Mouse (Mus musculus) lung, postnatal 36 days (tissue): ENCODE measurements around the gene Ndufb6.
"Not testable (repeated sequence)": the region's sequence is repeated elsewhere in the genome, so short reads cannot be mapped to it uniquely, and the experiment has no call there.

Source experiments
- DNase-seq: peaks from one replicate; pipeline ENCODE4 v3.0.0; 2022; ENCODE audit warnings: mixed read lengths

The Ndufb6 gene

DNA sequence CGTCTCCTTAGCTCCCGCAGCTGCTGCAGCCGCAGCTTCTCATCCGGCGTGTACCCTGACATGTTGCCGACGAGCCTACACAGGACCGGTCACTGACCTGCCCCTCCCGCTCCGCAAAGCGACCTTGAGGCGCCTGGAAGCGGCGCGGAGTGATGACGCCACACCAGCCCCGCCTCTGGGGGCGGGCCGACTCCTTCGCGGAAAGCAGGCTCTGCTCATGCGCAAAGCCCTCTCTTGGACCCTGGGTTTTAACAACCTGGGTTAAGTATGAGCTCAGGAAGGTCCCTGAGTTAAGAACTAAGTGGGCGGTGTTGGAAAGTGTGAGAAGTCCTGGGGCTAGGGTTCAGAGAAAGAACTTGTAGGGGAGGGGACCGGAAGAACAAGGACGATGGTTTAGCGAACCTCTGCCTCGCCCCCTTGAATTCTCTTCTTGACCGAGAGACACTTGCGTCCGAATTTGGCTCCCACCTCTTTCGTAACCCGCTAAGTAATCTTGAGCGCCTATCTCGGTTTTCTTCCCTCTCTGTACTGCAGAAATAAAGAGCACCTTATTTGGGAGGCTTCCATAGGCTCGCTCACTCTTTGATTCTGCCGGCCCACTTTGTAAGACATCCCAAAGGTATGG, at the start of gene Ndufb6:
Gene Ndufb6, minus strand, starts transcription at position 146 of the 625 bp plus-strand sequence.
- DNase-seq, result peak; percentile 95

DNA sequence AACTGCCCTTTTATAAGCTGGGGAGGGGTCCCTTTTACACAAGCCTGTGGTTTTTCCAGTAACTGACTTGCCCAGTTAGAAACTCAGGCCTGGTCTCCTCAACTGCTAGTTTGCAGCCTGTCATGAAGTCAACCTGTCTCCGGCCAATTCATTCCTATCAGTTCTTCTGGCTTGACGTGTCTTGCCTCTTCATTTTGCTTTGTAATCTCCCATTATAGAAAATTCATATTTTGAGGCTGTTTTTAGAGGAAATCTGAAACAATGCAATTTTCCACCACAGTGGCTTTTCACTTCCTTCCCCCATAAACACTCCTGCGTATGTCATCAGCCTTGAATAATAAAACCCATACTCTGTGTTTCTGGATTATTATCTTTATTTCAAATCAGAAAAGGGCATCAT, 47.9 kb upstream of the Ndufb6 start:
- no peak for DNase-seq

DNA sequence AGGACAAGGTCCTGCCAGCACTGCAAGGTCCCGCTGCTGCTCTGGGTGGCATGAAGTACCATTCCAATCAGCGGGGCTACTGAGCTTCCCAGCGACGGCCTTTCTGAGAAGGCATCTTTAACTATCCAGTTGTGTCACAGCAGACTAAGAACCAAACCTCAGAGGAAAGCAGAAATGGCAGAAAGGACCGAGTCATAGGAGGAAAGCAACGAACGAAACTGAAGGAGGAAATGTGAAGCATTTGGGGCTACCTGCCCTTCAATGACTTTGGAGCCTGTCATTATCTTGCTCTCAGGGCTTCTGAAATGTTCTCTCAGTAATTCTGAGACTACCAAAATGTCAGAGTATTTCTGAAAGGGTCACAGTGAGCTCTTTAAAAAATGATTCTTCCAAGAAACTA, 45.4 kb upstream of the Ndufb6 start:
- no peak for DNase-seq

DNA sequence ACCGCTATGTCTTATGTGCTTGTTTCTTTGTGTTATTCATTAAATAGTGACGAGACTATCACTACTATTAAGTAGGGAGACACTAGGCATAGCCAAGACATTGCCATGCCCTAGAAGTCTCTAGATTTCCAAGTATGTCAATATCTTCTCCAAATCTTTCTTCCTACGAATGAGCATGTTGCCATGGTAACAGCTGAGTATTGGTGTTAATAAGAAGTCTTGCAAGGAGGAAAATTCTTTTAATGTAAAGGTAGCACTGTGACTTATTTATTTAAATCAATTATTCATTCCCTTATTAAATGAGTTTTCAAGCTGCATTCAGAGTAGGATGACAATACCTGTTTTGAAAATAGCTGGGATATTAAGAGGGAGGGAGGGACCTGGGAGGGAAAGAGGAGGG, 38.2 kb upstream of the Ndufb6 start:
- no peak for DNase-seq

DNA sequence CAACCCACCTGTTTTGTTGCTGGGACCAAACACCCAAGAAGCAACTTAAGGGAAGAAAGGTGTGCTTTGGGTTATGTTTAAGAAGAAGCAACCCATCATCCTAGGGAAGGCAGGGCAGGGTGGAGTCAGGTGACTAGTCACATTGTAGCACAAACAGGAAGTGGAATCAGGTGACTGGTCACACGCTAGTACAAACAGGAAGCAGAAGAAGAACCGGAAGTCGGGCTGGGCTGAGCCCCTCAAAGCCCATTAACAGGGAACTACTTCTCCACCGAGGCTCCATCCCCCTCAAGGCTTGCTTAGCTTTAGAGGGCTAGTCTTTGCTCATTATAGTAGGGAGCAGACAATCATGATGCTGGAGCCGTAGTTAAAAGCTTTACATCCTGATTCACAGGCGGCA, 33.8 kb upstream of the Ndufb6 start:
- DNase-seq, result peak; percentile 10

DNA sequence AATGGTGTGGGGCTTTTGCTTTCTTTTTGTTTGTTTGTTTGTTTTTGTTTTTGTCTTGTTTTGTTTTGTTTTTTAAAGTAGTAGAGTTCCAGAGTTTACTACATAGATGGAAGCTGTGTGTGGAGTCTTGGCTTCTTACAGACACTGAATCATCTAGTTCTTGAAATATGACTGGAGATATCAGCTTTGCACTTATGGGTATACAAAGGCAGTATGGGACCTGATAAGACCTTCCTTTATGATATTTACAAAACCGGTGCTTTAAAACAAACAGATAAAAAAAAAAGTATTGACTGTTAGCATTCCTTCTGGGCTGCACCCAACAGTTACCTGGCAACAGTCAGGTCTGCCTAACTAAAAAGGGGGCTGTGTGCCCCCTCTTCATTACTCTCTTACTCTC, 33.0 kb upstream of the Ndufb6 start:
- no peak for DNase-seq

DNA sequence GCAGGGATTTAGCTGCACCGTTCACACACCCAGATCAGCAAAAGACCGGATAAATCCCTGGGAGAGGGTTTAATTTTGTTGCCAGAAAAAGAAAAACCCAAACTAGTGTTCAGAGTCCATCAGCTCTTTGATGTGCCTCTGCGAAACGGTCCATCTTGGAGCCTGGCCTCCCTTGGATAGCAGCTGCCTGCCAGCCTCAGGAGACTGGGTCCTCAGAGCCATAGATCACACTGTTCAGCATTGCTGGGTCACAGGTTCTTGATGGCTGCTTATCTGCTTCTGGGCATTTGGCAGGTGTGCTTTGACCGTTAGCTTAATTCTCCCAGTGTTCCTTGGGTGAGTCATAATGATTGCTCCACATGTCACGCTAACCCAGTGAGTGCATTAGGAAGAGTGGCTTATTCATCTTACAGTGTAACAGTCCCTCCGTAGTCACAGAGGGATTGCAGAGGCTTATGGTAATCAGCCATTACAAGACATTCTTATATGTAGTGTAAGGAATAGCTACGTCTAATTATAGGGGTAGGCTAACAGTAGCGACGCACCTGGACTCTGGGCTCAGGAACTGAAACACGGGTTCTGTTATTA, 31.7 kb upstream of the Ndufb6 start:
- DNase-seq, result no peak

DNA sequence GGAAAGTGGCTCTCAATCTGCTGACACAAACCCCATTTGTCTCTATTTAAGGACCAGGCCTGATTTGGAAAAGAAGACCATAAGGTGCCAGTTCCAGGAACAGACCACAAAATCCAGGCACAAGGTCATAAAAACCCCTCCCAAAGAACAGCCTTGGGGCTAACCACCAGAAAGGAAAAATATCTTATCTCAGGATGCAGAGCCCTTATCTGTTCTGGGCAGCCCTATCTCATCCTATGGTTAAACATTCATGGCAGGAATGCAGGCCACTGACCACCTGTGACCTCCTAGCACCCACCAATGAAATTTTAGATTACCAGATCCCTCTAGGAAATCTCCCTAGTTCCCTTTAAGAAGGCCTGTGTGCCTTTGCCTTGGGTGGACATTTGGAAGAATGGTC, 30.5 kb upstream of the Ndufb6 start:
- DNase-seq, result no peak

DNA sequence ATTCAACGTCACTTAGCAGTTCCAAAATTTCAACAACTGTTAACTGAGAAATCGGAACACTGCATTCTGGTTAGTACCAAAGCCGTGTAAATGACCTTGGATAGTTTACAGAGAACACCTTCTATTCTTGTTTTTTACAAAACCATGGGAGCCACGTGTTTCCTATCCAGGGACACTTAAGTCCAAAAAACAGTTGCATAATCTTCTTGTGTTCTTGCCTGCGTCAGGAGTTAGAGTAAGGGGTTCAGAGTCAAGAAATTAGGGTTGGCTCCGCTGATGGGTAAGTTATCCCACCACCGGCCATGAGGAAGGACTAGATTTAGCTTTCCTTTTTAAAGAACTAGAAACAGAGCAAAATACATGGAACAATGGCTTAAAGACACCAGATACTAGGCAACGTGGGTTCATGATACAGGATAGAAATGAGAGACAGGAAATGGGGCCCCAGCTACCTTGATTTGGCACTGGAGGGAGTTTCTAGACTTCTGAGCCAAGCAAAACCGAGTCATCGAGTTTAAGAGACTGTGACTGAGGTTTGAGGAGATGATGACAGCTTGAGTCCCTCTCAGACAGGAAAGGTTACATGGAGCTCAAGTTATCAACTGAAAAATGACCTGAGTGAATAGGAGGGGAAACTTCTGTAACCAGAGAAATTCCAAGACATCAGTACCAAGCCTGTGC, 23.4 kb upstream of the Ndufb6 start:
- DNase-seq, result no peak

DNA sequence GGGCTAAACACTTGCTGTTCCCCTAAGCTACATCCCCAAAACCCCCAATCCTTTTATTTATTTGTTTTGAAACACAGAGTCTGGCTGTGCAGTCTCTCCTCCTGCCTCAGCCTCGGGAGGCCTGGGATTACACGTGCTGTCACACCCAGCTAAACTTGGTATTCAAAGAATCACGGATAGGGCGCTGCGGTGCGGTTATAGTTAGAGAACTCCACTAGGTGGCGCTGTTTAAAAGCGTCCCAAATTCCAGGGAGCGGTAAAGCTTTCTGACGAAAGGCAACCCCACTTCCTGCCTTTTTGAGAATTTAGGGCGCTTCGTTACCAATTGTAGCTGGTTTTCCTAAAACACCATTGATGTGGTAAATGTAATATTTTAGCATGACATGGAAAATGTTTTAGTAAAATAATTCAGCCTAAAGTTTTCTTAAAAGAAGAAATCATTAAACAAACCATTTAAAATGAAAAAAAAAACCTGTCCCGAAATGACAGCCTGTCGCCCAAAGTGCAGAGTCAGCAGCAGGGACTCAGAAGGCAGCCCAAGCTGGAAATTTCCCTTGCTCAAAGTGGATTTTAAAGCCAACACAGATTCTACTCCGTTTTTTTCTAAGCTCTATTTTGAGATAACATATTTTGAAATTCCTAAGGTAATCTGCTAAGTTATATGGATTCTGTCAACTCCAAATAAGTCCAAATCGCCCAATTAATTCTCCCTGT, 22.0 kb upstream of the Ndufb6 start:
- peak; percentile 73 for DNase-seq

DNA sequence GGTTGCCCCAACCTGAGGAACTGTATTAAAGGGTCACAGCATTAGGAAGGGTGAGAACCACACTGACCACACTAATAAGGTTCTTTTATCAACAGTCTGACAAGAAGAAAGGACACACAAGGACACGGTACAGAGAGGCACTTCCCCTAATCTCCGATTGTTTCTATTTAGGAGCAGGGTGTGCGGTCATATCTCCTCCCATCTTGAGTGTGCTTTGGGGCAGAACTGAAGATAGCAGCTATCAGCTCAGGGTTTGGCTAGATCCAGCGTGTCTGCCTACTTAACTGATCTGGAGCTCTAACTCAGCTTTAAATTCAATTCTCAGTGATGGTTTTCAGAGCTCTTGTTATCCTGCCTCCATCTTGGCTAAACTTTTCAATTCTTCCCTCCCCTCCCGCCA, 19.9 kb upstream of the Ndufb6 start:
- no peak for DNase-seq

DNA sequence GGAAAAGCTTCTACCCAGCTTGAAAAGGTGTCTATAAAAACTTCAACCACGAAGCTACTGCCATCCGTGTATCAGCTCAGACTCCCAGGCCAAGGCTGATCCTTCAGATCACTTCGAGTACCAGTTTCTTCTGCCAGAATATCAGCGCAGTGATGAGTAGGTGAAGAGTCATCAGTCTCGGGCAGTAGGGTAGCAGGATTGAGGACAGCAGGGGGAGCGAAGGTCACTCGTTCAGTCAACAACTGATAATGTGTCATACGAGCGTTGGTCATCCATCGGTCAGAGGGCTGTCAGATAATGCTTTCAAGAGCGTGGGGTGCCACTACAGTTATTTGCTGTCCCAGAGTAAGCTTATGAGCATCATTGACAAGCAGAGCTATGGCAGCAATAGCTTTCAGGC, 12.3 kb upstream of the Ndufb6 start:
- DNase-seq, result not testable (repeated sequence)

DNA sequence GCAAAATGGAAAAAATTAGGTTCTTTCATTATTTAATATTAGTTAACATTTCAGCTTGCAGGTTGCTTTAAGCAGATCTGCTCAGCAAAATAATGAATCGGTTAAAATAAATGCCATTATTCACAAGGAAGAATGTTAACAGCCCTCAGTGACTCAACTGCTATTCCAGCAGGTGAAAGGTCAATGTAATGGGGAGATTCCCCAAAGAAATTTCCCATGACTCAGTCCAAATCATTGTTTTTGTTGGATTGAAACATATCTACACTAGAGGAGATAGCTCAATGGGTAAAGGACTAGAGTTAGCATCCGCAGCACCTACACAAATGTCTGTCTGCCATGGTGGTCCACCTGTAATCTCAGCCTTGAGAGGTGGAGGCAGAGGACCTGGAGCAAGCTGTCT, 9.8 kb upstream of the Ndufb6 start:
- no peak for DNase-seq

DNA sequence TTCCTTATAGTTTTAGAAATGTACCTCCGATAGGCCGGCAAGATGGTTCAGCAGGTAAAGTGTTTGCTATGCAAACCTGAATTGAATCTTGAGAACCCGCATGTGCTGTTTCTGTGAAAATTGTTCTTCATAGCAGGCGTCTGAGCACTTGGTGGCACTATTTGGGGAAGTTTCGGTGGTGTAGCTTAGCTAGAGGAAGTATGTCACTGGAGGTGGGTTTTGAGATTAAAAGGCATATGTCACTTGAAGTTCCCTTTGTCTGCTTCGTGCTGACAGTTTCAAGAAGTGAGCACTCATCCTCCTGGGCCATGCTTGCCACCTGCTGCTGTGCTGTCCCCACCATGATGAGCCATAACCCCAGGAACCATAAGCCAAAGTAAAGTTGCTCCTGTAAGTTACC, 8.2 kb upstream of the Ndufb6 start:
- peak; percentile 6 for DNase-seq

DNA sequence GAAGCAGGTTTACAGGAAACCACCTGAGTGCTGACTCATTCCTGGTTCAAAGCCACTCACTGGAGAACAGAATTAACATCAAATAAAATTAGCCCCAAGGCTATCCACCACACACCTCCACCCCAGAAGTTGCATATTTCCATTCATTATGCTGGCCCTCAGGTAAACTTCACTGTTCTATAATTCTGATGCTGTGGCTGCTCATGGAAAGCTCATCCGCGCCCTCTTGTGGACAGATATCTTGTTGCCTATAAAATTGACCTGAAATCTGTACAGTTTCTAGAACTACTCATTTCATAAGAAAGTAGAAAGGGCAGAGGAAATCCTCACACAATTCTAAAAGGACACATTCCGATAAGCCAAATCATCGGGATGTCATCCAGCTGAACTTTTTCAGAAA, 6.4 kb upstream of the Ndufb6 start:
- DNase-seq, result peak; percentile 93

DNA sequence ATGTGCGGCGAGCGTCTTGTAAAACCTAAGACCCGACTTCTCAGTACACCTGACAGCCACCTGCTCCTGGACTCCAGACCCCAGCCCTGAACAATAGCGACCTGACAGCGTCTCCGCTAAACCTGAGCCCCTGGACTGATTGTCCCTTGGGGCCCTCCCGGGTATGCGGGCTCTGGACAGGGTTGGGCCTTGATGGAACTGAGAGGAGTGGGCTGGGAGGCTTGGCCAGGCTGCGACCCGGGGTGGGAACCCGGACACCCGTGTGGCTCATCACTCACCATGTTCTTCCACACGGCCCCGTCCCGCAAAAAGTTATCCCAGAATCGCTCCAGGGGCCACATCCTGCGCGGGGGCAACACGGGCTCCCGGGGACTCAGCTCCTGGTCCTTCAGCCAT, 343 bp downstream of the Ndufb6 start:
- DNase-seq, result no peak

DNA sequence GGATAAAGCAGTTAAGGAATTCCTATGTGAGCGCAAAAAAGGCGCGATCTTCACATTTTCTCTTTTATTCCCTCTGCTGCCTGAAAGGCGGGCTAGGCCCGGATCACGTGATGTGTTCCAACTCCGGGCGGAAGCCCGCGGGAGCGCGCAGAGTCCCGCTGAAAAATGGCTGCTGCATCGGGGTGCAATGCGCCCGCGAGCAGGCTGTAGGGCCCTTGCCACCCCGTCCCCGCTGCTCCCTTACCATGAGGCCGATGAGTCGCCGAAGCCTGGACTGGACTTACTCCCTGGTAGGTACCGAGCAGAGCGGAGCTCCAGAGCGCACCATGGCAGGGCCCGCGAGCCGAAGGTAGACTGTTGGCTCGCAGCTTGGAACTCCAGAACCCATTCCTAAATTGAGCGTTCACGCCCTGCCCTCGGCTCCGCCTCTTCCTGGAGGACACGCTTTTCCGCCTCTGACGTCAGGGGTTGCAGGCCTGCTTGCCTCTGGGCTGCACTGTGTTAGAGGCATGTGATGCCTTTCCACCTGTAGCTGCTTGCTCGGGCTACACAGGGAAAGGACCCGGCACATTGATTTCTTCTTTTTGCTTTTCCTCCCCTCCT, 9.7 kb downstream of the Ndufb6 start, which contains the start of the genes Smim27 and Topors:
Gene Smim27, plus strand, starts transcription at position 150 of the 603 bp plus-strand sequence.
Gene Topors, minus strand, starts transcription at position 421 of the 603 bp plus-strand sequence.
- DNase-seq, result peak; percentile 98

DNA sequence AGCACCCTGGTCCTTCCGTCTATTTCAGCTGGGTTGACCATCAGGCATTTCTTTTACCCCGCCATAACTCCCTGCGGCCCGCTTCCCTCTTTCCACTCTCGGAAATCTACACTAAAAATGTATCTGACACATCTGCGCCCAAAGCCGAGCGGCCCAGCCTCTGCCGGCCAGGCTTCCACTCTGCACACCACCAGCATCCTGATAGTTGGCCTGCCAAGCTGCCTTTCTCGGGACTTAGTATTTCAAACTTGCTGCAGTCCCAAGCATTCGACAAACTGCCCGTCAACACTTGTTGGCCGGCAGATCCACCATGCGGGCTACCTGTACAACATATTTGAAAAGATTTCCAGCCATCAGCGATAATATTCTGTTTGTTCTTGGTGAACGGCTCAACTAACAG, 10.4 kb downstream of the Ndufb6 start:
- DNase-seq, result no peak

DNA sequence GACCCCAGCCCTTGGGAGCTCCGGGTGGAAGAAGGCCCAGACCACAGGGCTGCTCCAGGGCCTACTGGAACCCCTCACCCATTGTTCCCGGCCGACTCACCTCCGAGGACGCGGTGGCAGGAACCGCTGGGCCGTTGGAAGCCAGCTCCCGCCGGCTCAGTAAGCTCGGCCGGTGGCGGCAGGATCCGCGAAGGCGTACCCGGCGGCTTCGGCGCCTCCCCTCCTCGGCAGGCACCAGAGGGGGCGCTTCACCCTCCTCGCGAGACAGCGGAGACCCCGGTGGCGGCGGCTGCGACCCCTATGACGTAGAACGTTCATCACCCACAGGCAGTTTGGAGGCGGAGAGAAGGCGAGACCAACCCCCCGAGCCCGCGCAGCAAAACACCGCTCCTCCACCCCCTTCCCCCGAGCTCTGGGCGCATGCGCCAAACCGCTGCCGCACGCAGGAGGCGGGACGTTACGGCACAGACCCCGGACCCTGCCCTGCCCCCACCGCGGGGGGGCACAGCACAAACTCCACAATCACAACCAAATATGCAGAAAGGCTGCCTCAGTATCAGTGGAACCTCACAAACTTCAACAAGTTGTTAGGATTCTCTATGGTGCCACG, 10.9 kb downstream of the Ndufb6 start:
- DNase-seq, result peak; percentile 92

DNA sequence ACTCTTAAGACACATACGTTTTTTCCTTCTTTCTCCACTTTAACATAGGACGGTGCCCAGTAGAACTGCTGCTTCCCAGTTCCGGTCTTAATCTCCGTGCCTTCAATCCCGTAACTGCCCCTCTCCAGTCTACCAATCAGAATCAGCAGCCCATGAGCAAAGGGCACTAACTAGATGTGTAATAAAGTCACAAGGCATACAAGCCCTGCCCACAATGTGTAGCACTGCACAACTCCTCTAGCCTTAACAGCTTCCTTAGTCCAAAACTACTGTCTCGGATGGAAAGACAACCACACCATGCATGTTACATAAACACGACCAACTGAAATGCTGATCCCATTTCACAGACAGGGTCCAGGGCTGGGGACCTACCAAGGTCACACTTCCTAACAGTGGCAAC, 11.5 kb downstream of the Ndufb6 start:
- DNase-seq, result peak; percentile 49

DNA sequence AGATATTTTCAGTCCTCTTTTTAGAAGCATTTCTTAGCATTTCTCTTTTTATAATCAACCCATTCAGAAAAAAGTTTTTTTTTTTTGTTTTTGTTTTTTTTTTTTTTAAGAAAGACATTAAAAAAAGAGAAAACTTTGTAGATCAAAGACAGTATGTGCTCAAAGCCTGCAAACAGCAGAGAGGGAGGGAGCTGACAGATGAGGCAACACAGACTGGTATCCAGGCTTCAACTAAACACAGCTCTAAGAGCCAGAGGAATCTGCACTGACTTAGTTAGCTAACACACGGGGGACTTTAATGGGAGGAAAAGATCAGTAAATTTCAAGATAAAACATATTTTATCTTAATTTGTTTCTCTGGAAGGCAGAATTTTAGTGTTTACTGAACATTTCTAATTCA, 14.9 kb downstream of the Ndufb6 start:
- DNase-seq, result peak; percentile 50

DNA sequence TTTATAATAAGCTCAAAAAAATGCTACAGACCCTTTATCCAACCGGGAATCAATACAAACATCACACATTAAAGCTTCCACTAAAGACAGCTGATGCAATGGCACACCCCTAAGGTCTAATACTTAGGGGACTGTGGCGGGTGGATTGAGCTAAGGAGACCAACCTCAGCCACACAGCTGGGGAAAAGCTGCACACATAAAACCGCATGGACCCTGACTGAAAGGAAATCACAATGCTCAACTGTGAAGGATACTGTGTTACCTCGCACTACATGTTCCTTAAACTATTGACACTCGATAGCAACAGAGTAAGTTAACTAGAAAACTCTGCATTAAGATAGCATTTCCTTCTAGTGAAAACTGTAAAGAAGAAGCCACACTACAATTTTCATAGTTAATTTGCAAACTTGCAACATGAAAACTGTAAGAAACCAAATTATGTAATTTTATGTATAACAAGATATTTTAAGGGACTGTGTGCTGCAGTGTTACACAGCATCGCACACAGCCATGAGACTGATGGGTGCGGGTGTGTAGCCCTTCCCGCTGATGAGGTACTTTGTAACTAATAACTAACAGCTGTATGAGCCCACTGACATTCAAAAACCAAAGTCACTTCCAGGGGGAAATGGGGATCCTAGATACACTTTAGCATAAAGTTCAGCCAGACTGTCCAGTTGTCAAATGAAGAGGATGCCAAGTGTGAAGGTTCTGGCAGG, 24.7 kb downstream of the Ndufb6 start:
- no peak for DNase-seq
